Mouse (Mus musculus) bone marrow, adult 2 months (tissue): ENCODE results near the gene Hfe2.
"Not testable (repeated sequence)": the region's sequence is repeated elsewhere in the genome, so short reads cannot be mapped to it uniquely, and the experiment has no call there.

Experiments
- CTCF ChIP-seq: fragments of 200-500 bp; IDR thresholded peaks from 2 replicates; pipeline ENCODE4 v1.5.1; 2011; ENCODE audit warnings: low read length, control low read depth; ENCODE audit not compliant: control insufficient read depth, insufficient read depth
- POLR2A ChIP-seq: fragments of 200-500 bp; IDR thresholded peaks from 2 replicates; pipeline ENCODE4 v1.6.1; 2011; ENCODE audit warnings: low read depth, mild to moderate bottlenecking, control low read depth, low read length, borderline replicate concordance; ENCODE audit not compliant: control insufficient read depth

- not testable (repeated sequence) for TF ChIP-seq POLR2A, CTCF
These were observed 30.5 kb upstream of the Hfe2 start for GRCm38 (mm10) chr3:96494456-96494855.
